ENCODE assay signal across 16 mouse cellular contexts in genomic region chr2:148023340-148023806, GRCm38 (mm10). TPM values are rescaled to one million over a fixed set of nuclear protein-coding genes. Genes with fewer than 3 reads are reported as not detected.
DNase-seq lines count a peak whose midpoint lies in the region; ATAC-seq and TF ChIP-seq lines count a peak whose summit lies in the region.
"Had no signal": no experiment of that assay in that cellular context is flagged by ENCODE, and none has a peak within 500 bp of the region (broad histone marks: within the 10 kb centered on the region; RNA-seq: fewer than 3 reads in every experiment).

No protein-coding gene starts in this region.

- peaks cover 85% of the 10 kb centered on the region for H3K27me3 ChIP-seq in forebrain, embryonic 11.5 days (ENCODE audit: control insufficient read depth, insufficient read depth, low read length)
- H3K27me3 ChIP-seq in forebrain, embryonic 13.5 days, result peaks cover 96% of the 10 kb centered on the region
- peaks cover 22% of the 10 kb centered on the region; the same call in 1 of the 2 replicates for H3K27me3 ChIP-seq in lung, embryonic 14.5 days (ENCODE audit: insufficient read depth, low read length)
- H3K27me3 ChIP-seq in liver, embryonic 13.5 days, result peaks cover 25% of the 10 kb centered on the region
- H3K27me3 ChIP-seq in midbrain, embryonic 13.5 days, result peaks cover 97% of the 10 kb centered on the region

- TF ChIP-seq CTCF in lung, embryonic 14.5 days (IDR thresholded peaks at IDR 0.05; ENCODE audit: low read depth), result no peak
- no peak for TF ChIP-seq CTCF in lung, adult 2 months (IDR thresholded peaks at IDR 0.05; ENCODE audit: insufficient read depth, low read length)

- no peak overlapping the region for H3K4me2 ChIP-seq in forebrain, embryonic 11.5 days (ENCODE audit: low read depth, low read length, severe bottlenecking)
- H3K4me2 ChIP-seq in forebrain, embryonic 13.5 days, result no peak overlapping the region
- peak overlapping the region; percentile 21; the same call in 1 of the 2 replicates for H3K4me2 ChIP-seq in lung, embryonic 14.5 days
- 0 out of 2 replicates have a peak overlapping the region, but pooled peaks have one; percentile 8 for H3K4me2 ChIP-seq in liver, embryonic 13.5 days
- H3K4me2 ChIP-seq in midbrain, embryonic 13.5 days (replicated peaks), result 0 out of 2 replicates have a peak overlapping the region, but pooled peaks have one; percentile 1
- H3K4me2 ChIP-seq: embryonic facial prominence, embryonic 12.5 days; heart, embryonic 15.5 days had no signal

- no peak overlapping the region for H3K4me3 ChIP-seq in forebrain, embryonic 11.5 days (ENCODE audit: low read depth, low read length)
- no peak overlapping the region for H3K4me3 ChIP-seq in forebrain, embryonic 13.5 days
- no peak overlapping the region for H3K4me3 ChIP-seq in lung, embryonic 14.5 days (ENCODE audit: low read depth, low read length)
- no peak overlapping the region for H3K4me3 ChIP-seq in lung, adult 2 months (replicated peaks; ENCODE audit: extremely low read depth, low read depth, low read length)
- H3K4me3 ChIP-seq in liver, embryonic 13.5 days (replicated peaks), result no peak overlapping the region
- H3K4me3 ChIP-seq in midbrain, embryonic 13.5 days (replicated peaks), result no peak overlapping the region
- H3K4me3 ChIP-seq: embryonic facial prominence, embryonic 12.5 days; heart, embryonic 15.5 days had no signal

- no peaks in the 10 kb centered on the region for H3K36me3 ChIP-seq in forebrain, embryonic 11.5 days (ENCODE audit: control insufficient read depth, insufficient read depth, low read length)
- H3K36me3 ChIP-seq in forebrain, embryonic 13.5 days (ENCODE audit: poor library complexity, severe bottlenecking), result no peaks in the 10 kb centered on the region
- no peaks in the 10 kb centered on the region for H3K36me3 ChIP-seq in lung, embryonic 14.5 days (ENCODE audit: insufficient read depth)
- no peaks in the 10 kb centered on the region for H3K36me3 ChIP-seq in liver, embryonic 13.5 days
- no peaks in the 10 kb centered on the region for H3K36me3 ChIP-seq in midbrain, embryonic 13.5 days
- H3K36me3 ChIP-seq: embryonic facial prominence, embryonic 12.5 days; heart, embryonic 15.5 days had no signal

- H3K27ac ChIP-seq in forebrain, embryonic 11.5 days (ENCODE audit: low read depth, low read length), result no peak overlapping the region
- no peak overlapping the region for H3K27ac ChIP-seq in forebrain, embryonic 13.5 days
- peak overlapping the region; percentile 69 for H3K27ac ChIP-seq in lung, embryonic 14.5 days (ENCODE audit: low read depth)
- peak overlapping the region; percentile 32 for H3K27ac ChIP-seq in liver, embryonic 13.5 days
- peak overlapping the region; percentile 57 for H3K27ac ChIP-seq in midbrain, embryonic 13.5 days
- H3K27ac ChIP-seq: embryonic facial prominence, embryonic 12.5 days; heart, embryonic 15.5 days; kidney, postnatal 0 days had no signal

- 0 out of 2 replicates have a peak, but pooled peaks cover 3% of the 10 kb centered on the region for H3K4me1 ChIP-seq in forebrain, embryonic 11.5 days (replicated peaks; ENCODE audit: control insufficient read depth, insufficient read depth, low read length)
- H3K4me1 ChIP-seq in forebrain, embryonic 13.5 days, result no peaks in the 10 kb centered on the region
- H3K4me1 ChIP-seq in lung, embryonic 14.5 days (ENCODE audit: insufficient read depth), result peaks cover 4% of the 10 kb centered on the region; the same call in 1 of the 2 replicates
- H3K4me1 ChIP-seq in lung, adult 2 months (ENCODE audit: control insufficient read depth, insufficient read depth, low read length), result peaks cover 17% of the 10 kb centered on the region
- peaks cover 2% of the 10 kb centered on the region for H3K4me1 ChIP-seq in liver, embryonic 13.5 days (replicated peaks)
- peaks cover 7% of the 10 kb centered on the region for H3K4me1 ChIP-seq in midbrain, embryonic 13.5 days (replicated peaks)
- H3K4me1 ChIP-seq: embryonic facial prominence, embryonic 12.5 days; heart, embryonic 15.5 days had no signal

- no peaks in the 10 kb centered on the region for H3K9me3 ChIP-seq in forebrain, embryonic 11.5 days (ENCODE audit: control insufficient read depth, low read length)
- no peaks in the 10 kb centered on the region for H3K9me3 ChIP-seq in forebrain, embryonic 13.5 days (replicated peaks)
- no peaks in the 10 kb centered on the region for H3K9me3 ChIP-seq in lung, embryonic 14.5 days (ENCODE audit: low read depth, low read length)
- H3K9me3 ChIP-seq in liver, embryonic 13.5 days (replicated peaks), result no peaks in the 10 kb centered on the region
- no peaks in the 10 kb centered on the region for H3K9me3 ChIP-seq in midbrain, embryonic 13.5 days
- H3K9me3 ChIP-seq: embryonic facial prominence, embryonic 12.5 days; heart, embryonic 15.5 days had no signal

- TF ChIP-seq POLR2A in lung, adult 2 months (IDR thresholded peaks at IDR 0.05; ENCODE audit: borderline replicate concordance, extremely low read depth, low read depth, low read length), result no peak

- WGBS in forebrain, embryonic 11.5 days, result 4% methylated on average over 12 of the region's 12 CpGs
- WGBS in forebrain, embryonic 13.5 days, result 2% methylated on average over 12 of the region's 12 CpGs
- WGBS in lung, embryonic 14.5 days, result 4% methylated on average over 12 of the region's 12 CpGs
- WGBS in lung, adult 2 months, result 9% methylated on average over 12 of the region's 12 CpGs
- WGBS in liver, embryonic 13.5 days (ENCODE audit: insufficient replicate concordance), result 21% methylated on average over 12 of the region's 12 CpGs
- 3% methylated on average over 12 of the region's 12 CpGs for WGBS in midbrain, embryonic 13.5 days

- ATAC-seq in forebrain, embryonic 11.5 days (replicated peaks; ENCODE audit: low FRiP score), result 0 out of 2 replicates have a peak, but pooled peaks have one; percentile 23
- no peak for ATAC-seq in forebrain, embryonic 13.5 days
- ATAC-seq in lung, embryonic 14.5 days (ENCODE audit: insufficient read depth), result peak; percentile 57; the same call in 1 of the 2 replicates
- no peak for ATAC-seq in liver, embryonic 13.5 days (ENCODE audit: low read depth)
- peak; percentile 62 for ATAC-seq in midbrain, embryonic 13.5 days
- ATAC-seq: forebrain, embryonic 14.5 days had no signal

- peak; percentile 52 for DNase-seq in forebrain, embryonic 11.5 days (ENCODE audit: low spot score)
- DNase-seq in lung, embryonic 14.5 days, result peak; percentile 43
- DNase-seq in lung, adult 2 months, result no peak
- DNase-seq in liver, embryonic 13.5 days, result no peak
- DNase-seq in heart, postnatal 14 days, result no peak
- no peak for DNase-seq in cerebellum, adult 9-10 months
- DNase-seq: cerebellum, adult 18-20 months; gastrocnemius, postnatal 25 days; right cerebral cortex, postnatal 4 days had no signal

- no peak overlapping the region for H3K9ac ChIP-seq in forebrain, embryonic 11.5 days (ENCODE audit: low read length)
- no peak overlapping the region for H3K9ac ChIP-seq in forebrain, embryonic 13.5 days
- no peak overlapping the region for H3K9ac ChIP-seq in lung, embryonic 14.5 days
- H3K9ac ChIP-seq in liver, embryonic 13.5 days, result no peak overlapping the region
- no peak overlapping the region for H3K9ac ChIP-seq in midbrain, embryonic 13.5 days (replicated peaks)
- H3K9ac ChIP-seq: embryonic facial prominence, embryonic 12.5 days; heart, embryonic 15.5 days had no signal

- intact Hi-C loops in heart, postnatal 14 days (cut with DNase I), result no loop called here

RNA-seq across cellular contexts. Expression of gene Foxa2, which starts 23.4 kb away (rescaled TPM):
- 0.15 and 0.69 TPM in 2 replicates for polyA plus RNA-seq in forebrain, embryonic 11.5 days (2014; fragmentation: Nextera tagmentation; extraction: Ambion mirVana)
- 0.13 and 0.19 TPM in 2 replicates for polyA plus RNA-seq in forebrain, embryonic 13.5 days (2015; fragmentation: Nextera tagmentation; extraction: Ambion mirVana)
- 41.5 and 43.2 TPM in 2 replicates for polyA plus RNA-seq in lung, embryonic 14.5 days (2014; fragmentation: Nextera tagmentation; extraction: Ambion mirVana)
- polyA plus RNA-seq in lung, adult 2 months (2012; rRNA removed), result 80.1 and 106 TPM in 2 replicates
- 3.6 and 3.8 TPM in 2 replicates for polyA plus RNA-seq in liver, embryonic 13.5 days (2015; fragmentation: Nextera tagmentation; extraction: Ambion mirVana)
- 4.0 and 9.2 TPM in 2 replicates for polyA plus RNA-seq in midbrain, embryonic 13.5 days (2015; fragmentation: Nextera tagmentation; extraction: Ambion mirVana)
- total RNA-seq in heart, postnatal 14 days (2021), result not detected
- total RNA-seq: gastrocnemius, postnatal 25 days; layer of hippocampus, postnatal 10 days had no signal
- polyA plus RNA-seq: kidney, postnatal 0 days had no signal

Comparison
In these comparisons a context has a peak if more than half of its experiments do, and no peak if none do; other contexts are left out.
1. ATAC-seq: peak in forebrain, embryonic 11.5 days (single experiment), lung, embryonic 14.5 days (single experiment) and midbrain, embryonic 13.5 days (single experiment); none in forebrain, embryonic 13.5 days (single experiment) and liver, embryonic 13.5 days (single experiment).
2. DNase-seq: peak in forebrain, embryonic 11.5 days (single experiment) and lung, embryonic 14.5 days (single experiment); none in lung, adult 2 months (single experiment), liver, embryonic 13.5 days (single experiment), heart, postnatal 14 days (0 of 2) and cerebellum, adult 9-10 months (single experiment).
3. H3K27ac ChIP-seq: peak in lung, embryonic 14.5 days (single experiment), liver, embryonic 13.5 days (single experiment) and midbrain, embryonic 13.5 days (single experiment); none in forebrain, embryonic 11.5 days (single experiment) and forebrain, embryonic 13.5 days (single experiment).
4. H3K4me2 ChIP-seq: peak in lung, embryonic 14.5 days (single experiment), liver, embryonic 13.5 days (single experiment) and midbrain, embryonic 13.5 days (single experiment); none in forebrain, embryonic 11.5 days (single experiment) and forebrain, embryonic 13.5 days (single experiment).